Comparison of ENCODE assay signal across 16 mouse cellular contexts in the genomic region with DNA sequence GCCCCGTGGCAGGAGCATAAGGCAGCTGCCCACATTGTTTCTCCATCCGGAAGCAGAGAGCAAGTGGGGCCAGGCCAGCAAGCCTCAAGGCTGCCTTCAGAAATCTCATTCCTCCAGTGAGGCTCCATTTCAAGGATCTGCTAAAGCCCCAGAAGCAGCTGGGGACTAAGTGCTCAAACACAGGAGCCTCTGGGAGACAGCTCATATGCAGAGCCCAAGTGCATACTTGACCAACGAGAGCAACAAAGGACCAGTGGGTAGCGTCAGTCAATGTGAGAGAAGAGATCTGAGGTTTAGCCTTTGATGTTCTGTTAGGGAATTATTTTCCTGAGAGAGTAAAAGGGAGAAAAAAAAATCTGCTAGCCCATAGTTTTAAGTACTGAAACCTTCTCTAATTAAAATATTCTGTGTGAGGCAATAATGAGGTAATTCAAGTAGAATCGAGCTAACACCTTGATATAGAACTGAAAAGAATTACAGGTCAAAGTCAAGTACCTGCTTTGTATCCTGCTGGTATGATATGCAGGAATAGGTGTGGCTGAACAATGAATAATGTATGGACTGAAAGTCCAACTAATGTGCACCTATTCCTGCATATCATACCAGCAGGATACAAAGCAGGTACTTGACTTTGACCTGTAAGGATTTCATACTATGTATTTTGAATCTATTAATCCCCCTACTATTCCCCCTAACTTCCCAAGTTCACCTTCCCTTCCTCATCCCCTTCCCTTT.
"Had no signal": no experiment of that assay in that cellular context is flagged by ENCODE, and none has a peak within 500 bp of the region (broad histone marks: within the 10 kb centered on the region; RNA-seq: fewer than 3 reads in every experiment).

No protein-coding gene starts in this region.

- H3K9me3 ChIP-seq: lung, embryonic 15.5 days; midbrain, embryonic 15.5 days; stomach, embryonic 15.5 days had no signal

- H3K9ac ChIP-seq: liver, embryonic 14.5 days; lung, embryonic 15.5 days; midbrain, embryonic 13.5 days; midbrain, embryonic 15.5 days; neural tube, embryonic 12.5 days; stomach, embryonic 15.5 days had no signal

- H3K27me3 ChIP-seq: lung, embryonic 15.5 days; midbrain, embryonic 13.5 days; midbrain, embryonic 15.5 days; neural tube, embryonic 12.5 days; stomach, embryonic 15.5 days had no signal

- H3K4me2 ChIP-seq: lung, embryonic 15.5 days; midbrain, embryonic 11.5 days; midbrain, embryonic 13.5 days; midbrain, embryonic 15.5 days; neural tube, embryonic 12.5 days; stomach, embryonic 15.5 days had no signal

- DNase-seq: lung, adult 18-20 months; lung, postnatal 14 days; lung, postnatal 36 days; right cerebral cortex, postnatal 14 days; thymus, adult 2 months; thymus, postnatal 36 days had no signal

- H3K36me3 ChIP-seq: lung, embryonic 15.5 days; midbrain, embryonic 13.5 days; midbrain, embryonic 15.5 days; neural tube, embryonic 12.5 days; stomach, embryonic 15.5 days had no signal

- H3K27ac ChIP-seq: liver, embryonic 14.5 days; lung, embryonic 15.5 days; macrophage; midbrain, embryonic 13.5 days; midbrain, embryonic 15.5 days; neural tube, embryonic 12.5 days; stomach, embryonic 15.5 days had no signal

- H3K4me3 ChIP-seq: lung, embryonic 15.5 days; megakaryocyte, embryonic 14.5 days; midbrain, embryonic 13.5 days; midbrain, embryonic 15.5 days; neural tube, embryonic 12.5 days; stomach, embryonic 15.5 days had no signal

- H3K4me1 ChIP-seq: lung, embryonic 15.5 days; megakaryocyte, embryonic 14.5 days; midbrain, embryonic 13.5 days; midbrain, embryonic 15.5 days; neural tube, embryonic 12.5 days; stomach, embryonic 15.5 days had no signal

- ATAC-seq: lung, postnatal 0 days; midbrain, embryonic 13.5 days; midbrain, embryonic 15.5 days had no signal
